Mouse (Mus musculus) Patski (cell line): ENCODE results near the gene Zfp768. TPM values are rescaled to one million over a fixed set of nuclear protein-coding genes. Genes with fewer than 3 reads are reported as not detected.
"Not testable (repeated sequence)": the region's sequence is repeated elsewhere in the genome, so short reads cannot be mapped to it uniquely, and the experiment has no call there.

ENCODE experiments used
- ATAC-seq: fragments of 100-300 bp; one replicate; pipeline ENCODE4 v1.8.0; 2021
- CTCF ChIA-PET: fragments of 350-600 bp; sonication (Branson Sonifier 250); formaldehyde crosslinking; loops from one replicate; lab custom pipeline; 2022; ENCODE audit warnings: inconsistent platforms; lab: Charles Lee
- POLR2A ChIA-PET: fragments of 350-600 bp; sonication (Branson Sonifier 250); formaldehyde crosslinking; loops from one replicate; lab custom pipeline; 2022; ENCODE audit warnings: antibody characterized with exemption, inconsistent platforms; lab: Charles Lee
- DNase-seq: peaks from one replicate; pipeline ENCODE4 v3.0.0-alpha.2; 2011; ENCODE audit warnings: low read depth, low spot score
- H3K27me3 ChIP-seq: fragments of 371-371 bp; one replicate; pipeline ENCODE4 v1.5.1; 2021
- CTCF ChIP-seq: fragments of 100-300 bp; IDR thresholded peaks from one replicate; pipeline ENCODE4 v1.5.1; 2021
- in situ Hi-C: fragments of 300-500 bp; cut with MboI; formaldehyde crosslinking; loops from 3 replicates; pipeline ENCODE4 v1.11.1; 2018; ENCODE audit warnings: low pct_unique_long_range_greater_than_20kb, mixed read lengths
- polyA plus RNA-seq: library from polyadenylated mRNA; unstranded; gene quantifications from one replicate; pipeline ENCODE4 v1.2.3, GENCODE M21; 2021

Gene Zfp768
- polyA plus RNA-seq, 1 experiment from 2014 or later, result 30.3 TPM

GRCm38 (mm10) chr7:127358472-127358871 is 13.1 kb upstream of the Zfp768 start:
- DNase-seq (no peak), ATAC-seq (no peak)
- ChIA-PET POLR2A (interaction anchor here (0.6 kb wide), 2 partner anchors 10 to 151 kb away, joined by 3 to 4 read pairs; no protein-coding TSS in a partner anchor), CTCF (no interaction called here)
- H3K27me3 ChIP-seq, result peaks cover 27% of the 10 kb centered on the region
- no peak for TF ChIP-seq CTCF
- in situ Hi-C loops, result no loop called here

- CTCF ChIA-PET, result no interaction called here
- POLR2A ChIA-PET, result interaction anchor here (0.6 kb wide), 2 partner anchors 9 to 152 kb away, joined by 3 to 4 read pairs; no protein-coding TSS in a partner anchor
- peaks cover 27% of the 10 kb centered on the region for H3K27me3 ChIP-seq
- no peak for ATAC-seq
- DNase-seq, result no peak
- TF ChIP-seq CTCF, result no peak
- in situ Hi-C loops, result no loop called here
Measured at GRCm38 (mm10) chr7:127357871-127358270, 12.5 kb upstream of the Zfp768 start.

GRCm38 (mm10) chr7:127355796-127356195 is 10.4 kb upstream of the Zfp768 start:
- no peak for ATAC-seq
- TF ChIP-seq CTCF, result no peak
- peaks cover 27% of the 10 kb centered on the region for H3K27me3 ChIP-seq
- no peak for DNase-seq
- CTCF ChIA-PET, result no interaction called here
- POLR2A ChIA-PET, result no interaction called here
- in situ Hi-C loops, result no loop called here

- in situ Hi-C loops, result no loop called here
- DNase-seq, result no peak
- ATAC-seq, result no peak
- peaks cover 16% of the 10 kb centered on the region for H3K27me3 ChIP-seq
- ChIA-PET POLR2A (no interaction called here), CTCF (no interaction called here)
- no peak for TF ChIP-seq CTCF
Measured at GRCm38 (mm10) chr7:127351230-127352004, 6.0 kb upstream of the Zfp768 start.

- H3K27me3 ChIP-seq, result no peaks in the 10 kb centered on the region
- no peak for ATAC-seq
- no peak for DNase-seq
- ChIA-PET CTCF (no interaction called here), POLR2A (no interaction called here)
- TF ChIP-seq CTCF, result no peak
- in situ Hi-C loops, result no loop called here
Measured at GRCm38 (mm10) chr7:127346676-127347075, 1.3 kb upstream of the Zfp768 start.

GRCm38 (mm10) chr7:127345092-127345491 is 297 bp downstream of the Zfp768 start:
- ATAC-seq, result peak; percentile 49
- H3K27me3 ChIP-seq, result no peaks in the 10 kb centered on the region
- POLR2A ChIA-PET, result interaction anchor here (0.7 to 1.1 kb wide), 2 partner anchors 133 to 166 kb away, joined by 3 read pairs; partner anchors contain the start of gene Srcap
- no peak for TF ChIP-seq CTCF
- in situ Hi-C loops, result no loop called here
- DNase-seq, result no peak
- CTCF ChIA-PET, result no interaction called here

- no peak for TF ChIP-seq CTCF
- in situ Hi-C loops, result no loop called here
- no peaks in the 10 kb centered on the region for H3K27me3 ChIP-seq
- no peak for ATAC-seq
- ChIA-PET CTCF (no interaction called here), POLR2A (interaction anchor here (1.1 kb wide), 1 partner anchor 132 kb away, joined by 3 read pairs; no protein-coding TSS in a partner anchor)
- no peak for DNase-seq
Measured at GRCm38 (mm10) chr7:127344371-127344770, 1.0 kb downstream of the Zfp768 start.

- ChIA-PET POLR2A (interaction anchor here (1.1 kb wide), 1 partner anchor 133 kb away, joined by 3 read pairs; no protein-coding TSS in a partner anchor), CTCF (no interaction called here)
- no peaks in the 10 kb centered on the region for H3K27me3 ChIP-seq
- no peak for DNase-seq
- in situ Hi-C loops, result no loop called here
- no peak for ATAC-seq
- no peak for TF ChIP-seq CTCF
Measured at GRCm38 (mm10) chr7:127343351-127344019, 1.9 kb downstream of the Zfp768 start.

- no peak for TF ChIP-seq CTCF
- in situ Hi-C loops, result no loop called here
- ChIA-PET CTCF (interaction anchor here (0.6 to 0.8 kb wide), 2 partner anchors 27 to 31 kb away, joined by 3 read pairs; no protein-coding TSS in a partner anchor), POLR2A (interaction anchor here (1.1 kb wide), 1 partner anchor 134 kb away, joined by 3 read pairs; no protein-coding TSS in a partner anchor)
- DNase-seq (no peak), ATAC-seq (no peak)
- no peaks in the 10 kb centered on the region for H3K27me3 ChIP-seq
Measured at GRCm38 (mm10) chr7:127342888-127343287, 2.5 kb downstream of the Zfp768 start.

GRCm38 (mm10) chr7:127342332-127342731 is 3.1 kb downstream of the Zfp768 start:
- CTCF ChIA-PET, result interaction anchor here (0.6 to 0.8 kb wide), 2 partner anchors 27 to 30 kb away, joined by 3 read pairs; no protein-coding TSS in a partner anchor
- no peaks in the 10 kb centered on the region for H3K27me3 ChIP-seq
- TF ChIP-seq CTCF, result no peak
- in situ Hi-C loops, result no loop called here
- DNase-seq, result no peak
- POLR2A ChIA-PET, result no interaction called here
- no peak for ATAC-seq

GRCm38 (mm10) chr7:127341861-127342260 is 3.5 kb downstream of the Zfp768 start:
- H3K27me3 ChIP-seq, POLR2A ChIA-PET, ATAC-seq, DNase-seq, in situ Hi-C loops: not testable (repeated sequence)
- CTCF ChIA-PET, result interaction anchor here (1.3 to 2.6 kb wide), 2 partner anchors 14 to 33 kb away, joined by 3 to 8 read pairs; no protein-coding TSS in a partner anchor
